Mouse (Mus musculus) left cerebral cortex, adult 2 months (tissue): ENCODE results near the gene Sycp2. TPM values are rescaled to one million over a fixed set of nuclear protein-coding genes. Genes with fewer than 3 reads are reported as not detected.

Source experiments
- DNase-seq, 2 experiments: peaks; one replicate each; pipeline ENCODE4 v3.0.0; 2021 to 2022; ENCODE audit warnings: low spot score in 2 of 2, mixed read lengths in 1 of 2; ENCODE audit errors: extremely low spot score in 1 of 2
- H3K27ac ChIP-seq: fragments of 200-600 bp; 2 replicates; pipeline ENCODE4 v1.8.1; 2022
- H3K4me3 ChIP-seq: fragments of 200-600 bp; 2 replicates; pipeline ENCODE4 v1.8.1; 2022
- CTCF ChIP-seq: fragments of 200-600 bp; IDR thresholded peaks from 2 replicates; pipeline ENCODE4 v1.8.1; 2022; ENCODE audit warnings: antibody characterized with exemption, mild to moderate bottlenecking, moderate library complexity
- intact Hi-C: fragments of 180-260 bp; cut with DNase I; formaldehyde crosslinking; loops from one replicate; pipeline ENCODE4 v1.15.1; 2025
- total RNA-seq, 2 experiments: library from RNA; stranded (reverse); gene quantifications; 2 replicates each; pipeline ENCODE4 v1.2.3; 2021

The Sycp2 gene
- total RNA-seq, 2 experiments from 2014 or later: 1.1 to 1.4 TPM

DNA sequence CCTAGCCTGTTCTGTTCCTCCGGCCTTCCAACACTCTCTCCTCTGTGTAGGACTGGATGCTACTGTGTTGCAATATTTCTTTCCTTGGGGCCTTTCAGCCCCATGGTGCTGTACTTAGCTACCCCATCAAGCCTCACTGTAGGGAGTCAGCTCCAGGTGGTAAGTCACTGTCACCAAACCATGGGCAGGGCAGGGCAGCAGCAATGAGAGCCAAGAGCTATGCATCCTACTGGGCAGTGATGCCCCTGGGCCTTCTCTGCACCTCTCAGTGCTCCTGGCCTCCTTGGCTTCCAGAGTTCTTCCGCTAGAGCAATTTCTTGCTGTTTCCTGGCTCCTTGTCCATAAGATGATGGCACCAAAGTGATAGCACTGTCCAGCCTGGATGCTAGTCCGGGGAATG is 83.1 kb downstream of the Sycp2 start:
- no peak for TF ChIP-seq CTCF
- intact Hi-C loops: no loop called here
- H3K4me3 ChIP-seq: no peak overlapping the region
- no peak overlapping the region for H3K27ac ChIP-seq
- DNase-seq: no peak

DNA sequence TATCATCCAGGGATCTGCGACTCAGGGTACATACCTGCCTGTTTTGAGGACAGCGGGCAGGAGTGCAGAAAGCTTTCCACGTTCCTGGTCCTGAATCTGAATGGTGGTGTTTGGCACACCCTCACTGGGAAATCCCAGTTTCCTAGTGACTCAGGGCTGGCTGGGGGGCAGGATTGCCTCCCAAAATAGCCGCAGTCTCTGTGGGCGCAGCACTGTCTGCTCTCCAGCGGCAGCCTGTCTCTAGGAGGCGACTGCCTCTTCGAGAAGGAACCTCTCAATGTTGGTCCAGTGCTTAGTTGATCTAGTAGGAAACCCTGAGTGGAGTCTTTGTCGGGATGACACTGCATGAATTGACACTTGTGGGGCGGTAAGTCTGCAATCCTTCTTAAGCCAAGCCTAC is 86.2 kb downstream of the Sycp2 start:
- Histone ChIP-seq H3K27ac (no peak overlapping the region; the same call in 1 of the 2 replicates), H3K4me3 (no peak overlapping the region)
- intact Hi-C loops: loop anchor here (1.0 to 2.0 kb wide), 2 partner anchors 13 to 16 kb away; no protein-coding TSS in a partner anchor
- DNase-seq: peak; percentile 56 to 72
- TF ChIP-seq CTCF: no peak; the same call in 1 of the 2 replicates

DNA sequence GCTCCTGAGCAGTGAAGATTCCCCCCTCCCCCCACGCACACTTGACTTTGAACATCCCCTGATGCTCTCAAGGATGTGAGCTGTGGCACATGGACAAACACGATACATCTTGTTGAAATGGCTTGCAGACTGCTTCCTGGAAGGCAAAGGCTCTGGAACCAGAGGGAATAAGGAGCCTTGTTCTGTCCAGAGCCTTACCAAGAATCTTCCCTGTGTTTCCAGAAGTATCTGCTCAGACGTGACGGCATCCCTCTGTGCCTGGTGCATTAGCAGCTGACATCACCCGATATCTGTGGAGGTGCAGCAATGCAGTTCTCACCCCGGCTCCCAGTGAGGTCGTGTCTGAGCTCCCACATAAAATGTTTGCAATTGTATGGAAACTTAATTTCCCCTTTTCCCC is 87.7 kb downstream of the Sycp2 start:
- DNase-seq: no peak
- TF ChIP-seq CTCF: no peak
- H3K4me3 ChIP-seq: no peak overlapping the region
- H3K27ac ChIP-seq: no peak overlapping the region
- intact Hi-C loops: loop anchor here (2.0 kb wide), 1 partner anchor 15 kb away; no protein-coding TSS in a partner anchor

DNA sequence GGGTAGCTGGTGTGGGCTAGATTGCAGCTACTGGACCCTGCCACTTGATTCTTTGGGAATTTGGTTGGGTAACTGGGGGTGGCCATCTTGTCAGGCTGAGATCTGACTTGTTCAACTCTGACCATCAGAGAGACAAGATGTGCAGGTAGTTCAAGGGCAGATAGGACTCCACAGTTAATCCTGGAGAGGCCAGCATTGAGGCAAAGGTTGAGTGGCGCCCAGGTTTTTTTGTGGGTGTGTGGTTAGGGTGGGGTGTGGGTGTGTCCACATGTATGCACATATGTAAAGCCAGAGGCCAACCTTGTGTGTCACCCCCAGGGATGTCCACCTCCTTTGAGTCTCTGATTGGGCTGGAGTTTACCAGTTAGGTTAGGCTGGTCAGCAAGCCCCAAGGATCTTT is 91.2 kb downstream of the Sycp2 start:
- no peak for TF ChIP-seq CTCF
- Histone ChIP-seq H3K4me3 (no peak overlapping the region), H3K27ac (no peak overlapping the region)
- intact Hi-C loops: no loop called here
- no peak for DNase-seq

DNA sequence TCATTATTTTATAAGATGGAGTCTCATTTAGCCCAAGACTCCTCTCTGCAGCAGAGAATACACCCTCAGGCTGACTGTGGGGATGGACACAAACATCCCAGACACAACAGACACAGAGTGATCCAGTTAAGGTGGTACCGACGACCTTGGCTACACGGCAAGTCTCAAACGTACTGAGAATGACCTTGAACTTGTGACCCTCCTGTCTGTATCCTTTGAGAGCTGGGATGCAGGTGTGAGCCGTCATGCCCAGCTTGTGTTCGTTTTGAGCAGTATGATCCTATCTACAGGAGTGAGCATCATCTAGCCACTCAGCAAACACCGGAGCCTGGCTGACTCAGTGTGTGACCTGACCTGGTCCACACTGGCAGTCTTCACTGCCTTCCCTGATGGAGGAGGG is 93.9 kb downstream of the Sycp2 start:
- H3K4me3 ChIP-seq: no peak overlapping the region
- no peak for DNase-seq
- intact Hi-C loops: no loop called here
- no peak overlapping the region for H3K27ac ChIP-seq
- TF ChIP-seq CTCF: no peak

DNA sequence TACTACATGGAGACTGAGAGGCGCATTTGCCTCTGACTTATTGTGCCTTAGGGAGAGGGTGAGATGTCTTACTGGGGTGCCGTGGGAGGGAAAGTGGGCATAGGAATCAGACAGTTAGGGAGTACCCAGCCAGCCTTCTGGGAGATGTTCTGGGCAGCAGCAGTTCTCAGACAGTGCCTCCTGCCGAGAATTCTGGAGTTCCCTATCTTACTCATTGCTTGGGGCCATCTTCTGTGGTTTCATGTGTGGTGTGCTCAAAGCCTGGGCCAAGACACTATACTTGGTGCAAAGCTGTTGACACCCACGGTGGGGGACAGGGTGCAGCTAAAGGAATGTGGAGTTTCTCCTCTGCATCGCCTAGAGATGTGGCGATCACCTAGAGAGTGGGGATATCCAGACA is 102.8 kb downstream of the Sycp2 start:
- no peak for TF ChIP-seq CTCF
- peak overlapping the region; percentile 34 for H3K27ac ChIP-seq
- intact Hi-C loops: loop anchor here (2.0 kb wide), 1 partner anchor 16 kb away; no protein-coding TSS in a partner anchor
- no peak overlapping the region for H3K4me3 ChIP-seq
- DNase-seq: no peak

DNA sequence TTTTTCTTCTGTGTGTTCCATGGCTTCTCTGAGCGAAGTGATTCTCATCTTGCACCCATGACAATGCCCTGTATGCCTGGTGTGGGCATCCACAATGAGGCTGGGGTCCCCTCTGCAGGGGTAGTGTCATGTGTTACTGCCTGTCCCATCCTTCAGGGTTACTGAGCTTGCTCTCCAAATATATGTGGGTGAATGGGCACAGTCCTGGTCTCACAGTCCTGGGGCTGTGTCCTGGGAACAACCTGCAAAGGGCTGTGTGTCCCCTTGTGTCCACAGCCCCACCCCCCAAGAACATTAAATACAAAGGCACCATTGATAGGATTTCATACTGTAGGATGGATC is 103.3 kb downstream of the Sycp2 start:
- no peak for TF ChIP-seq CTCF
- DNase-seq: no peak
- H3K27ac ChIP-seq: peak overlapping the region; percentile 34
- intact Hi-C loops: loop anchor here (2.0 kb wide), 1 partner anchor 17 kb away; no protein-coding TSS in a partner anchor
- no peak overlapping the region for H3K4me3 ChIP-seq

DNA sequence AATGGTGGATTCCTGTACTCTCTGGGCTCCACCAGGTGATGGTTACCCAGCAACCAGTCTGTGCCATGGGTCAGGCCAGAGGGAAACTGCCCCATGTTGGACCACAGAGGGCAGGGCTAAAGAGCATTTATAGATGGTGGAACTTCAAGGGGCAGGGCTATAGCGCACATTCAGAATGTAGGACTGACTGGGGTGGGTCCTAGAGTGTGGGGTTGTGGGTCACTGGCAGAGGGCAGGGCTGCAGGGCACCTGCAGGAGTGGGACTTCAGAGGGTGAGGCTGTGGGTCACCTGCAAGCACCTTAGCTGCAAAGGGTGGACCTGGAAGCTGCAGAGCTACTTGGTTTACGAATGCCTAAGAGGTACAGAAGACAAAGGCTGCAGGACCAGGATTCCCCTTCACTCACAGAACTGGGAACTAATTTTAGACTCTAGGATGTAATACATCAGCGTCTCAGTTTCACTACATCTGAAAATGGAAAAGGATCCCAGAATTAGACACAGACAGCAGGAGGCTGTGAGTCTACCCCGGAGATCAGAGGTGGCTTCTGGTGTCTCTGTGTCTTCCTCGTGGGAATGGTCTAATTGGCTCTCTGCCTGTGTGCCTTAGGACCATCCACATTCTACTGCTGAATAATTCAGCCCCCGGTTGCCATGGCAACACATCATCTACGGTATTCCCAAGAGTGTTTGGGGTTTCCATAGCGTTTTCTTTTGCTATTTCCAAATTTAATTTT is 103.9 kb downstream of the Sycp2 start:
- DNase-seq: peak; percentile 48 to 57
- TF ChIP-seq CTCF: no peak
- Histone ChIP-seq H3K27ac (peak overlapping the region; percentile 34), H3K4me3 (no peak overlapping the region)
- intact Hi-C loops: loop anchor here (2.0 kb wide), 1 partner anchor 17 kb away; no protein-coding TSS in a partner anchor

Other genes with a start within 250 kb of the Sycp2 start
- 1 to 10 TPM; 7.6 to 8.1 TPM for gene Ppp1r3d, start 6.8 kb upstream of the Sycp2 start, total RNA-seq
- 10 to 100 TPM; 55.1 to 60.2 TPM for gene Fam217b, start 6.8 kb upstream of the Sycp2 start, total RNA-seq
- under 1 TPM; 0.16 to 0.36 TPM for gene Cdh26, start 22.8 kb upstream of the Sycp2 start, total RNA-seq